Mouse (Mus musculus) stomach, postnatal 0 days (tissue): Measurements from ENCODE around the gene Il13.

Experiments
- CTCF ChIP-seq: IDR thresholded peaks from 2 replicates; pipeline ENCODE4 v1.5.1; 2016; ENCODE audit warnings: antibody characterized with exemption, low read depth, mild to moderate bottlenecking, moderate library complexity
- EP300 ChIP-seq: optimal IDR thresholded peaks from 2 replicates; pipeline ENCODE3; 2016; ENCODE audit warnings: antibody characterized with exemption

DNA sequence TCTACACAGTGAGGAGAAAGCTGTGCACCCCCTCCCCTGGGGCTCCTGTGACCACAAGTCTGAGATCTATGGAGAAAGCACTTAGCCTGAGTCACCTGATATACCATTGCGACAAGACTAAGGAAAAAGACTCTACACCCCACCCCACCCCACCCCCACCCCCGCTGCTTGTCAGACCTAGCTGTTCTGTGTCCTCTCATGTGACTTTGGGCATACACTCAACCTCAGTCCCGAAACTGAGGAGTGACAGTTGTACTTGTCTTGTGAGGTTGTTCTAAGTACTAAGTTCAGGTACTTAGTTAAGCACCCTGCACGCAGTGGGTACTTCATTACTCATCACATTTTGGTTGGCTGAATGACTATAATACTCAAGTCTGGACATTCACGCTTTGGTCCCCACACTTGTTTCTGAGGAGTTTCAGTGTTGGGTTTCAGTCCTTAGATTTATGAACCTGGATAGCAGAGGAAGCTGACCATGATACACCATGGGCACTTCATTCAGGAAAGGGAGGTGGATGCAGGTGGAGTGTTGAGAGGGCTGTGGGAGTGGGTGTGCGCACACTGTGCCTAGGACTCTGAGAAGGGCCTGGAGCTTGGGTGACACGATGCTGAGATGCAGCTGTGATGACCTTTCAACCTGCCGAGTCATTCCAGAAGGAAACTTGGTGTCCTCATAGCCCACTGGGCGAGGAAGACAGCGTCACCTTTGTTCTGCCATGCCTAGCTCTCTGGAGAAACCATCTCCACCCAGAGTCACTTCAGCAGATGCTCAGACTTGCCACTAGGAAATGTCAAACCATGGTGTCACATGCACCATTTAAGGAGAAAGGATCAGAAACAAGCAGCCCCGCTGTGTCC is 12.7 kb downstream of the Il13 start:
- TF ChIP-seq CTCF (no peak), EP300 (no peak)
